Mouse (Mus musculus) frontal cortex, postnatal 36 days (tissue): ENCODE results near the gene Poglut1.

Source experiments
- DNase-seq, 2 experiments: peaks; one replicate each; pipeline ENCODE4 v3.0.0; 2022; ENCODE audit warnings: low spot score in 2 of 2

Poglut1 gene

GRCm38 (mm10) chr16:38476312-38477240 lies 73.5 kb downstream of the Poglut1 start:
- peak; percentile 28 to 48 for DNase-seq

DNA sequence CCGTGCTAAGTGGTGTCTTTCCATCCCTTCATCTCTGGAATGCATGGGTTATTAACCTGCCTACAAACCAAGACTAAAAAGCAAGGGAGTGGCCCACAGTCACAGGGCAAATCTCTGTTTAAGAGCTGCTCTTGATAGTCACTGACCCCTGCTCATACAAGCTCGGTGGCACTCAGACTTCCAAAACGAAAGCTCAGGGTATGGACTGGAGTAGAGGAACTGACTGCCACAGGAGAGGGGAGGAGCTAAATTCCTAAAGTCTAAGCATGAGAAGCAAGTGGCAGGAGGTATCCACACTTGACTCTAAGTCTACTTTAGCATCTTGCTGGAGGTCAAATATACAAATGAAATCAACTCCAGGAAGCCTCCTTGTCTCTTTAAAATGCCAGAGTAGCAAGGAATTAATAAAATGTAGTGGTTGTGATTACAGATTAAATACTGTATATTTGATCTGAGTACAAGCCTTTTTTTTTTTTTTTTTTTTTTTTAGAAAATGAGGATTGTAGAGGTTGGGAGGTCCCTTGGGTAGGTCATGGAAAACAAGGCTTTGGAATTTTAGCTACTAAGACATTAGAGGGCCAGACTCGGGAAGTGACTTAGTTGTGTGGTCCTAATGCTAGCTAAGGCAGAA lies 74.3 kb downstream of the Poglut1 start:
- no peak for DNase-seq
